Mouse (Mus musculus): ENCODE data around the gene Gsg1l2. TPM values are rescaled to one million over a fixed set of nuclear protein-coding genes. Genes with fewer than 3 reads are reported as not detected.

Gene Gsg1l2
- total and polyA plus RNA-seq, 2 experiments from 2014 or later: not detected

GRCm38 (mm10) chr11:67790182-67790581 lies 15.8 kb downstream of the Gsg1l2 start:
- Histone ChIP-seq H3K4me1 (ENCODE audit: insufficient read depth, low read length) (no peaks in the 10 kb centered on the region), H3K4me3 (ENCODE audit: low read length) (no peak overlapping the region), H3K27ac (no peak overlapping the region), H3K27me3 (ENCODE audit: insufficient read depth, low read length) (no peaks in the 10 kb centered on the region), H3K9me3 (ENCODE audit: low read length) (no peaks in the 10 kb centered on the region), H3K4me2 (ENCODE audit: low read depth, low read length) (no peak overlapping the region), H3K9ac (replicated peaks; ENCODE audit: low read length) (no peak overlapping the region), H3K36me3 (ENCODE audit: insufficient read depth, low read length) (no peaks in the 10 kb centered on the region)
- DNase-seq (ENCODE audit: low spot score): no peak
- ATAC-seq: no peak
- 82% methylated on average over 11 of the region's 11 CpGs for WGBS
- no peak for TF ChIP-seq CTCF (IDR thresholded peaks at IDR 0.05; ENCODE audit: low read depth)

GRCm38 (mm10) chr11:67797931-67798330 lies 23.5 kb downstream of the Gsg1l2 start, which contains the start of gene Dhrs7c:
Gene Dhrs7c, plus strand, starts transcription at chr11:67798187.
- DNase-seq (ENCODE audit: low spot score): no peak

GRCm38 (mm10) chr11:67800130-67800723 lies 25.8 kb downstream of the Gsg1l2 start:
- no peak for DNase-seq (ENCODE audit: low spot score)

More at GRCm38 (mm10) chr11:67797931-67798330, 23.5 kb downstream of the Gsg1l2 start, which contains the start of gene Dhrs7c:
- Histone ChIP-seq H3K9ac (replicated peaks; ENCODE audit: low read length) (no peak within 1 kb of the TSS), H3K9me3 (ENCODE audit: low read length) (no peaks in the 10 kb centered on the region), H3K27me3 (ENCODE audit: insufficient read depth, low read length) (no peaks in the 10 kb centered on the region), H3K36me3 (ENCODE audit: insufficient read depth, low read length) (no peaks in the 10 kb centered on the region), H3K27ac (no peak within 1 kb of the TSS), H3K4me2 (ENCODE audit: low read depth, low read length) (no peak within 1 kb of the TSS), H3K4me3 (ENCODE audit: low read length) (no peak within 1 kb of the TSS), H3K4me1 (ENCODE audit: insufficient read depth, low read length) (0 out of 2 replicates have a peak, but pooled peaks cover 6% of the 10 kb centered on the region)
- no peak for TF ChIP-seq CTCF (IDR thresholded peaks at IDR 0.05; ENCODE audit: low read depth)
- WGBS: 65% methylated on average over 7 of the region's 7 CpGs
- no peak for ATAC-seq

GRCm38 (mm10) chr11:67801169-67801568 lies 26.8 kb downstream of the Gsg1l2 start:
- no peak for DNase-seq (ENCODE audit: low spot score)
- Histone ChIP-seq H3K4me2 (ENCODE audit: low read depth, low read length) (no peak overlapping the region), H3K27me3 (ENCODE audit: insufficient read depth, low read length) (no peaks in the 10 kb centered on the region), H3K4me1 (ENCODE audit: insufficient read depth, low read length) (0 out of 2 replicates have a peak, but pooled peaks cover 6% of the 10 kb centered on the region), H3K36me3 (ENCODE audit: insufficient read depth, low read length) (no peaks in the 10 kb centered on the region), H3K4me3 (ENCODE audit: low read length) (no peak overlapping the region), H3K9ac (replicated peaks; ENCODE audit: low read length) (no peak overlapping the region), H3K27ac (no peak overlapping the region), H3K9me3 (ENCODE audit: low read length) (no peaks in the 10 kb centered on the region)
- no peak for ATAC-seq
- 71% methylated on average over 8 of the region's 8 CpGs for WGBS
- TF ChIP-seq CTCF (IDR thresholded peaks at IDR 0.05; ENCODE audit: low read depth): no peak

More at GRCm38 (mm10) chr11:67800130-67800723, 25.8 kb downstream of the Gsg1l2 start:
- Histone ChIP-seq H3K4me2 (ENCODE audit: low read depth, low read length) (no peak overlapping the region), H3K36me3 (ENCODE audit: insufficient read depth, low read length) (no peaks in the 10 kb centered on the region), H3K9ac (replicated peaks; ENCODE audit: low read length) (no peak overlapping the region), H3K4me1 (ENCODE audit: insufficient read depth, low read length) (0 out of 2 replicates have a peak, but pooled peaks cover 6% of the 10 kb centered on the region), H3K4me3 (ENCODE audit: low read length) (no peak overlapping the region), H3K9me3 (ENCODE audit: low read length) (no peaks in the 10 kb centered on the region), H3K27me3 (ENCODE audit: insufficient read depth, low read length) (no peaks in the 10 kb centered on the region), H3K27ac (no peak overlapping the region)
- no peak for TF ChIP-seq CTCF (IDR thresholded peaks at IDR 0.05; ENCODE audit: low read depth)
- no peak for ATAC-seq

GRCm38 (mm10) chr11:67805538-67805937 lies 31.1 kb downstream of the Gsg1l2 start:
- H3K36me3 ChIP-seq (ENCODE audit: insufficient read depth, low read length): no peaks in the 10 kb centered on the region
- H3K9ac ChIP-seq (replicated peaks; ENCODE audit: low read length): no peak overlapping the region
- H3K27me3 ChIP-seq (ENCODE audit: insufficient read depth, low read length): no peaks in the 10 kb centered on the region
- H3K27ac ChIP-seq: no peak overlapping the region
- no peaks in the 10 kb centered on the region for H3K9me3 ChIP-seq (ENCODE audit: low read length)
- 98% methylated on average over 1 of the region's 1 CpGs for WGBS
- no peak overlapping the region for H3K4me3 ChIP-seq (ENCODE audit: low read length)
- peak; percentile 28 for TF ChIP-seq CTCF (IDR thresholded peaks at IDR 0.05; ENCODE audit: low read depth)
- H3K4me2 ChIP-seq (ENCODE audit: low read depth, low read length): no peak overlapping the region
- H3K4me1 ChIP-seq (ENCODE audit: insufficient read depth, low read length): no peaks in the 10 kb centered on the region
- ATAC-seq: no peak
- no peak for DNase-seq (ENCODE audit: low spot score)

- no peak overlapping the region for H3K9ac ChIP-seq (replicated peaks; ENCODE audit: low read length)
- no peak for DNase-seq (ENCODE audit: low spot score)
- no peaks in the 10 kb centered on the region for H3K27me3 ChIP-seq (ENCODE audit: insufficient read depth, low read length)
- H3K4me2 ChIP-seq (ENCODE audit: low read depth, low read length): no peak overlapping the region
- H3K4me1 ChIP-seq (ENCODE audit: insufficient read depth, low read length): no peaks in the 10 kb centered on the region
- 87% methylated on average over 11 of the region's 11 CpGs for WGBS
- no peaks in the 10 kb centered on the region for H3K9me3 ChIP-seq (ENCODE audit: low read length)
- no peak for ATAC-seq
- no peak for TF ChIP-seq CTCF (IDR thresholded peaks at IDR 0.05; ENCODE audit: low read depth)
- H3K27ac ChIP-seq: no peak overlapping the region
- H3K4me3 ChIP-seq (ENCODE audit: low read length): no peak overlapping the region
- H3K36me3 ChIP-seq (ENCODE audit: insufficient read depth, low read length): no peaks in the 10 kb centered on the region
These were observed 32.6 kb downstream of the Gsg1l2 start for GRCm38 (mm10) chr11:67806832-67807597.

GRCm38 (mm10) chr11:67808051-67808450 lies 33.6 kb downstream of the Gsg1l2 start:
- Histone ChIP-seq H3K9me3 (ENCODE audit: low read length) (no peaks in the 10 kb centered on the region), H3K27me3 (ENCODE audit: insufficient read depth, low read length) (no peaks in the 10 kb centered on the region), H3K27ac (no peak overlapping the region), H3K4me2 (ENCODE audit: low read depth, low read length) (no peak overlapping the region), H3K9ac (replicated peaks; ENCODE audit: low read length) (no peak overlapping the region), H3K36me3 (ENCODE audit: insufficient read depth, low read length) (no peaks in the 10 kb centered on the region), H3K4me3 (ENCODE audit: low read length) (no peak overlapping the region), H3K4me1 (ENCODE audit: insufficient read depth, low read length) (no peaks in the 10 kb centered on the region)
- TF ChIP-seq CTCF (IDR thresholded peaks at IDR 0.05; ENCODE audit: low read depth): peak; percentile 30; the same call in 1 of the 2 replicates
- DNase-seq (ENCODE audit: low spot score): no peak
- ATAC-seq: no peak
- 82% methylated on average over 5 of the region's 5 CpGs for WGBS

All from hindbrain, postnatal 0 days (tissue).